Mouse (Mus musculus): ENCODE measurements around the gene Camkmt. TPM values are rescaled to one million over a fixed set of nuclear protein-coding genes. Genes with fewer than 3 reads are reported as not detected.

Camkmt gene
- total RNA-seq, 1 experiment = 7.1 TPM

GRCm38 (mm10) chr17:85190128-85190435 is 99.7 kb downstream of the Camkmt start:
- Histone ChIP-seq H3K27ac (ENCODE audit: insufficient read depth, low read depth, low read length, poor library complexity, severe bottlenecking) (no peak overlapping the region), H3K4me3 (ENCODE audit: insufficient read depth in 1 of 2, low read depth in 1 of 2, low read length in 2 of 2, poor library complexity in 1 of 2, severe bottlenecking in 1 of 2) (no peak overlapping the region), H3K4me1 (ENCODE audit: control insufficient read depth in 2 of 2, insufficient read depth in 2 of 2, low read length in 2 of 2, poor library complexity in 1 of 2) (peaks cover 0 to 3% of the 10 kb centered on the region in 2 experiments; a peak in 2 of 4 replicates), H3K9ac (ENCODE audit: insufficient read depth, low read depth, low read length, poor library complexity, severe bottlenecking) (no peak overlapping the region), H3K9me3 (ENCODE audit: control insufficient read depth, insufficient read depth, low read depth, low read length) (no peaks in the 10 kb centered on the region), H3K36me3 (ENCODE audit: control insufficient read depth, insufficient read depth, low read length, poor library complexity, severe bottlenecking) (no peaks in the 10 kb centered on the region)
- in situ Hi-C loops (cut with MboI; ENCODE audit: low sequenced_read_pairs in 2 of 2, unreplicated experiment in 2 of 2) = no loop called here
- DNase-seq (ENCODE audit: low read depth, low spot score) = peak; percentile 45
- TF ChIP-seq HCFC1 (IDR thresholded peaks at IDR 0.05; ENCODE audit: borderline replicate concordance, insufficient read depth, low read length) = no peak
- no peak for TF ChIP-seq CHD2 (IDR thresholded peaks at IDR 0.05; ENCODE audit: low read depth, low read length)
- TF ChIP-seq MAFK (IDR thresholded peaks at IDR 0.05; ENCODE audit: insufficient read depth, low read depth, low read length) = no peak
- no peak for TF ChIP-seq ZC3H11A (IDR thresholded peaks at IDR 0.05; ENCODE audit: borderline replicate concordance, low read depth, low read length)
- TF ChIP-seq ZNF384 (IDR thresholded peaks at IDR 0.05; ENCODE audit: low read depth, low read length) = no peak

GRCm38 (mm10) chr17:85193294-85193693 is 102.9 kb downstream of the Camkmt start:
- in situ Hi-C loops (cut with MboI; ENCODE audit: low sequenced_read_pairs in 2 of 2, unreplicated experiment in 2 of 2) = no loop called here
- no peak for DNase-seq (ENCODE audit: low read depth, low spot score)
- Histone ChIP-seq H3K9ac (ENCODE audit: insufficient read depth, low read depth, low read length, poor library complexity, severe bottlenecking) (no peak overlapping the region), H3K9me3 (ENCODE audit: control insufficient read depth, insufficient read depth, low read depth, low read length) (no peaks in the 10 kb centered on the region), H3K4me3 (ENCODE audit: insufficient read depth in 1 of 2, low read depth in 1 of 2, low read length in 2 of 2, poor library complexity in 1 of 2, severe bottlenecking in 1 of 2) (no peak overlapping the region), H3K27ac (ENCODE audit: insufficient read depth, low read depth, low read length, poor library complexity, severe bottlenecking) (no peak overlapping the region), H3K4me1 (ENCODE audit: control insufficient read depth in 2 of 2, insufficient read depth in 2 of 2, low read length in 2 of 2, poor library complexity in 1 of 2) (peaks cover 0 to 3% of the 10 kb centered on the region in 2 experiments; a peak in 1 of 4 replicates), H3K36me3 (ENCODE audit: control insufficient read depth, insufficient read depth, low read length, poor library complexity, severe bottlenecking) (no peaks in the 10 kb centered on the region)
- no peak for TF ChIP-seq MAFK (IDR thresholded peaks at IDR 0.05; ENCODE audit: insufficient read depth, low read depth, low read length)
- TF ChIP-seq ZNF384 (IDR thresholded peaks at IDR 0.05; ENCODE audit: low read depth, low read length) = no peak
- TF ChIP-seq ZC3H11A (IDR thresholded peaks at IDR 0.05; ENCODE audit: borderline replicate concordance, low read depth, low read length) = no peak
- TF ChIP-seq HCFC1 (IDR thresholded peaks at IDR 0.05; ENCODE audit: borderline replicate concordance, insufficient read depth, low read length) = no peak
- TF ChIP-seq CHD2 (IDR thresholded peaks at IDR 0.05; ENCODE audit: low read depth, low read length) = no peak

- Histone ChIP-seq H3K36me3 (ENCODE audit: control insufficient read depth, insufficient read depth, low read length, poor library complexity, severe bottlenecking) (no peaks in the 10 kb centered on the region), H3K27ac (ENCODE audit: insufficient read depth, low read depth, low read length, poor library complexity, severe bottlenecking) (no peak overlapping the region), H3K9ac (ENCODE audit: insufficient read depth, low read depth, low read length, poor library complexity, severe bottlenecking) (no peak overlapping the region), H3K9me3 (ENCODE audit: control insufficient read depth, insufficient read depth, low read depth, low read length) (no peaks in the 10 kb centered on the region), H3K4me3 (ENCODE audit: insufficient read depth in 1 of 2, low read depth in 1 of 2, low read length in 2 of 2, poor library complexity in 1 of 2, severe bottlenecking in 1 of 2) (no peak overlapping the region), H3K4me1 (ENCODE audit: control insufficient read depth in 2 of 2, insufficient read depth in 2 of 2, low read length in 2 of 2, poor library complexity in 1 of 2) (no peaks in the 10 kb centered on the region)
- in situ Hi-C loops (cut with MboI; ENCODE audit: low sequenced_read_pairs in 2 of 2, unreplicated experiment in 2 of 2) = no loop called here
- DNase-seq (ENCODE audit: low read depth, low spot score) = no peak
- TF ChIP-seq ZNF384 (IDR thresholded peaks at IDR 0.05; ENCODE audit: low read depth, low read length) = no peak
- no peak for TF ChIP-seq MAFK (IDR thresholded peaks at IDR 0.05; ENCODE audit: insufficient read depth, low read depth, low read length)
- no peak for TF ChIP-seq HCFC1 (IDR thresholded peaks at IDR 0.05; ENCODE audit: borderline replicate concordance, insufficient read depth, low read length)
- TF ChIP-seq CHD2 (IDR thresholded peaks at IDR 0.05; ENCODE audit: low read depth, low read length) = no peak
- no peak for TF ChIP-seq ZC3H11A (IDR thresholded peaks at IDR 0.05; ENCODE audit: borderline replicate concordance, low read depth, low read length)
Observed at GRCm38 (mm10) chr17:85198781-85199180, 108.4 kb downstream of the Camkmt start.

- Histone ChIP-seq H3K27ac (ENCODE audit: insufficient read depth, low read depth, low read length, poor library complexity, severe bottlenecking) (no peak overlapping the region), H3K36me3 (ENCODE audit: control insufficient read depth, insufficient read depth, low read length, poor library complexity, severe bottlenecking) (no peaks in the 10 kb centered on the region), H3K9ac (ENCODE audit: insufficient read depth, low read depth, low read length, poor library complexity, severe bottlenecking) (no peak overlapping the region), H3K9me3 (ENCODE audit: control insufficient read depth, insufficient read depth, low read depth, low read length) (no peaks in the 10 kb centered on the region), H3K4me3 (ENCODE audit: insufficient read depth in 1 of 2, low read depth in 1 of 2, low read length in 2 of 2, poor library complexity in 1 of 2, severe bottlenecking in 1 of 2) (no peak overlapping the region), H3K4me1 (ENCODE audit: control insufficient read depth in 2 of 2, insufficient read depth in 2 of 2, low read length in 2 of 2, poor library complexity in 1 of 2) (no peaks in the 10 kb centered on the region)
- no peak for DNase-seq (ENCODE audit: low read depth, low spot score)
- no peak for TF ChIP-seq ZNF384 (IDR thresholded peaks at IDR 0.05; ENCODE audit: low read depth, low read length)
- TF ChIP-seq ZC3H11A (IDR thresholded peaks at IDR 0.05; ENCODE audit: borderline replicate concordance, low read depth, low read length) = no peak
- no peak for TF ChIP-seq MAFK (IDR thresholded peaks at IDR 0.05; ENCODE audit: insufficient read depth, low read depth, low read length)
- no peak for TF ChIP-seq HCFC1 (IDR thresholded peaks at IDR 0.05; ENCODE audit: borderline replicate concordance, insufficient read depth, low read length)
- no peak for TF ChIP-seq CHD2 (IDR thresholded peaks at IDR 0.05; ENCODE audit: low read depth, low read length)
- in situ Hi-C loops (cut with MboI; ENCODE audit: low sequenced_read_pairs in 2 of 2, unreplicated experiment in 2 of 2) = no loop called here
Observed at GRCm38 (mm10) chr17:85199321-85199720, 109.0 kb downstream of the Camkmt start.

GRCm38 (mm10) chr17:85218054-85218453 is 127.7 kb downstream of the Camkmt start:
- TF ChIP-seq HCFC1 (IDR thresholded peaks at IDR 0.05; ENCODE audit: borderline replicate concordance, insufficient read depth, low read length) (no peak), ZNF384 (IDR thresholded peaks at IDR 0.05; ENCODE audit: low read depth, low read length) (no peak), ZC3H11A (IDR thresholded peaks at IDR 0.05; ENCODE audit: borderline replicate concordance, low read depth, low read length) (no peak), CHD2 (IDR thresholded peaks at IDR 0.05; ENCODE audit: low read depth, low read length) (no peak), MAFK (IDR thresholded peaks at IDR 0.05; ENCODE audit: insufficient read depth, low read depth, low read length) (no peak)
- H3K4me3 ChIP-seq (ENCODE audit: insufficient read depth in 1 of 2, low read depth in 1 of 2, low read length in 2 of 2, poor library complexity in 1 of 2, severe bottlenecking in 1 of 2) = no peak overlapping the region
- no peak overlapping the region for H3K27ac ChIP-seq (ENCODE audit: insufficient read depth, low read depth, low read length, poor library complexity, severe bottlenecking)
- H3K4me1 ChIP-seq (ENCODE audit: control insufficient read depth in 2 of 2, insufficient read depth in 2 of 2, low read length in 2 of 2, poor library complexity in 1 of 2) = no peaks in the 10 kb centered on the region
- no peak overlapping the region for H3K9ac ChIP-seq (ENCODE audit: insufficient read depth, low read depth, low read length, poor library complexity, severe bottlenecking)
- DNase-seq (ENCODE audit: low read depth, low spot score) = no peak
- no peaks in the 10 kb centered on the region for H3K9me3 ChIP-seq (ENCODE audit: control insufficient read depth, insufficient read depth, low read depth, low read length)
- in situ Hi-C loops (cut with MboI; ENCODE audit: low sequenced_read_pairs in 2 of 2, unreplicated experiment in 2 of 2) = no loop called here
- H3K36me3 ChIP-seq (ENCODE audit: control insufficient read depth, insufficient read depth, low read length, poor library complexity, severe bottlenecking) = no peaks in the 10 kb centered on the region

Data from ES-E14 (cell line).